Mouse (Mus musculus) heart, postnatal 25 days (tissue): ENCODE measurements around the gene Ocm. TPM values are rescaled to one million over a fixed set of nuclear protein-coding genes. Genes with fewer than 3 reads are reported as not detected.
A peak's percentile ranks its signal among the peaks of the same experiment; 100 is the strongest.

Source experiments
- DNase-seq: peaks from one replicate; pipeline ENCODE4 v3.0.0; 2022; ENCODE audit warnings: low spot score
- intact Hi-C: fragments of 180-260 bp; cut with DNase I; formaldehyde crosslinking; loops from one replicate; pipeline ENCODE4 v1.15.1; 2025
- total RNA-seq, 2 experiments: library from RNA; stranded (reverse); gene quantifications; 2 replicates each; pipeline ENCODE4 v1.2.3; 2021

The Ocm gene
- total RNA-seq: not detected

GRCm38 (mm10) chr5:144026620-144027263 is at the start of gene Ocm:
Ocm (minus strand) TSS chr5:144026670.
- DNase-seq: no peak
- intact Hi-C loops: no loop called here

GRCm38 (mm10) chr5:144071249-144071648 is 44.8 kb upstream of the Ocm start:
- intact Hi-C loops: no loop called here
- DNase-seq: no peak

- intact Hi-C loops: no loop called here
- no peak for DNase-seq
These were observed 43.6 kb upstream of the Ocm start for GRCm38 (mm10) chr5:144070064-144070463.

GRCm38 (mm10) chr5:144066036-144066435 is 39.6 kb upstream of the Ocm start:
- intact Hi-C loops: no loop called here
- no peak for DNase-seq

GRCm38 (mm10) chr5:144064093-144064492 is 37.6 kb upstream of the Ocm start:
- intact Hi-C loops: no loop called here
- DNase-seq: no peak

GRCm38 (mm10) chr5:144054340-144054739 is 27.9 kb upstream of the Ocm start:
- DNase-seq: no peak
- intact Hi-C loops: no loop called here

GRCm38 (mm10) chr5:144053450-144053849 is 27.0 kb upstream of the Ocm start:
- no peak for DNase-seq
- intact Hi-C loops: no loop called here

GRCm38 (mm10) chr5:144051268-144051667 is 24.8 kb upstream of the Ocm start:
- DNase-seq: no peak
- intact Hi-C loops: no loop called here

GRCm38 (mm10) chr5:144049881-144050280 is 23.4 kb upstream of the Ocm start:
- intact Hi-C loops: no loop called here
- DNase-seq: no peak

GRCm38 (mm10) chr5:144047324-144047723 is 20.9 kb upstream of the Ocm start:
- DNase-seq: no peak
- intact Hi-C loops: no loop called here

- intact Hi-C loops: loop anchor here (5.0 kb wide), 1 partner anchor 54 kb away; no protein-coding TSS in a partner anchor
- DNase-seq: no peak
These were observed 16.7 kb upstream of the Ocm start for GRCm38 (mm10) chr5:144043166-144043565.

GRCm38 (mm10) chr5:144040720-144041364 is 14.4 kb upstream of the Ocm start:
- intact Hi-C loops: loop anchor here (1.0 to 5.0 kb wide), 3 partner anchors 56 to 174 kb away; no protein-coding TSS in a partner anchor
- DNase-seq: peak; percentile 18

- DNase-seq: no peak
- intact Hi-C loops: loop anchor here (1.0 to 5.0 kb wide), 3 partner anchors 57 to 175 kb away; no protein-coding TSS in a partner anchor
These were observed 13.4 kb upstream of the Ocm start for GRCm38 (mm10) chr5:144039886-144040285.

GRCm38 (mm10) chr5:144039156-144039675 is 12.7 kb upstream of the Ocm start:
- no peak for DNase-seq
- intact Hi-C loops: no loop called here

- intact Hi-C loops: no loop called here
- DNase-seq: no peak
These were observed 10.5 kb upstream of the Ocm start for GRCm38 (mm10) chr5:144036952-144037351.

- DNase-seq: no peak
- intact Hi-C loops: no loop called here
These were observed 8.1 kb upstream of the Ocm start for GRCm38 (mm10) chr5:144034567-144034966.

- DNase-seq: no peak
- intact Hi-C loops: no loop called here
These were observed 6.0 kb upstream of the Ocm start for GRCm38 (mm10) chr5:144032491-144032890.

- no peak for DNase-seq
- intact Hi-C loops: no loop called here
These were observed 10.6 kb downstream of the Ocm start for GRCm38 (mm10) chr5:144015845-144016244.

- no peak for DNase-seq
- intact Hi-C loops: no loop called here
These were observed 11.2 kb downstream of the Ocm start for GRCm38 (mm10) chr5:144015312-144015650.

- peak; percentile 61 for DNase-seq
- intact Hi-C loops: no loop called here
These were observed 11.7 kb downstream of the Ocm start, which contains the start of gene Ccz1 for GRCm38 (mm10) chr5:144014551-144015311. Ccz1 (minus strand) TSS chr5:144014877.
